Mouse (Mus musculus) thymus, adult 2 months (tissue): ENCODE data around the gene Btbd9.

Experiments
- CTCF ChIP-seq: fragments of 200-500 bp; IDR thresholded peaks from 2 replicates; pipeline ENCODE4 v1.5.1; 2012; ENCODE audit warnings: mild to moderate bottlenecking, control low read depth, low read length, moderate library complexity, borderline replicate concordance; ENCODE audit not compliant: control insufficient read depth, poor library complexity, insufficient read depth; ENCODE audit errors: extremely low read depth
- POLR2A ChIP-seq: fragments of 200-500 bp; IDR thresholded peaks from 2 replicates; pipeline ENCODE4 v1.6.1; 2012; ENCODE audit warnings: mild to moderate bottlenecking, low read length, control low read depth, moderate library complexity; ENCODE audit not compliant: control insufficient read depth, poor library complexity, insufficient read depth; ENCODE audit errors: extremely low read depth

DNA sequence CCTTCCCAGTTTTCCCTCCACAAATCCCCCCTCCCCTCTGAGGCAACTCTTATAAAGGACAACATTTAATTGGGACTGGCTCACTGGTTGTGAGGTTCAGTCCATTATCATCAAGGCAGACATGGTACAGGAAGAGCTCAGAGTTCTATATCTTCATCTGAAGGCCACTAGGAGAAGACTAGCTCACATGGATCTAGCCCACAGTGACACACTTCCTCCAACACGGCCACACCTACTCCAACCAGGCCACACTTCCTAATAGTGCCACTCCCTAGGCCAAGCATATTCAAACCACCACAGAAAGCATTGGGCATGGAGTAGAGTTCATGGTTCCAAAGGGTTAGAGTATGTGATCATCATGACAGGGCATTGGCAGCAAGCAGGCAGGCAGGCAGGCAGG lies 249.4 kb downstream of the Btbd9 start:
- TF ChIP-seq POLR2A (no peak), CTCF (no peak)
